ENCODE assay signal across 7 mouse cellular contexts in genomic region chr7:125552851-125553555, GRCm38 (mm10). TPM values are rescaled to one million over a fixed set of nuclear protein-coding genes. Genes with fewer than 3 reads are reported as not detected.
DNase-seq lines count a peak whose midpoint lies in the region; ATAC-seq and TF ChIP-seq lines count a peak whose summit lies in the region.

No protein-coding gene starts in this region.

- TF ChIP-seq EP300 in lung, postnatal 0 days (IDR thresholded peaks at IDR 0.05) = no peak

- H3K27me3 ChIP-seq in lung, postnatal 0 days (replicated peaks; ENCODE audit: insufficient read depth, low read length) = no peaks in the 10 kb centered on the region
- H3K27me3 ChIP-seq in forebrain, embryonic 13.5 days = peaks cover 45% of the 10 kb centered on the region
- H3K27me3 ChIP-seq in limb, embryonic 10.5 days (ENCODE audit: low read depth, poor library complexity, severe bottlenecking) = peaks cover 44% of the 10 kb centered on the region
- no peaks in the 10 kb centered on the region for H3K27me3 ChIP-seq in small intestine, adult 2 months (ENCODE audit: control insufficient read depth, insufficient read depth, low read length)

- ATAC-seq in lung, postnatal 0 days = no peak
- no peak for ATAC-seq in forebrain, embryonic 13.5 days

- TF ChIP-seq POLR2A in small intestine, adult 2 months (IDR thresholded peaks at IDR 0.05; ENCODE audit: low read depth, low read length) = no peak

- DNase-seq in lung, postnatal 0 days (ENCODE audit: low spot score) = no peak
- DNase-seq in lung, postnatal 4 days = no peak
- no peak for DNase-seq in limb, embryonic 10.5 days (ENCODE audit: low spot score)
- no peak for DNase-seq in frontal cortex, postnatal 36 days (ENCODE audit: low spot score in 2 of 2)
- no peak for DNase-seq in embryo, embryonic 11 days

- H3K36me3 ChIP-seq in lung, postnatal 0 days (ENCODE audit: insufficient read depth, low read length) = no peaks in the 10 kb centered on the region
- H3K36me3 ChIP-seq in forebrain, embryonic 13.5 days (ENCODE audit: poor library complexity, severe bottlenecking) = no peaks in the 10 kb centered on the region
- H3K36me3 ChIP-seq in limb, embryonic 10.5 days = no peaks in the 10 kb centered on the region
- H3K36me3 ChIP-seq in small intestine, adult 2 months (ENCODE audit: control insufficient read depth, insufficient read depth, low read length) = no peaks in the 10 kb centered on the region

- peak overlapping the region; percentile 69 for H3K4me3 ChIP-seq in lung, postnatal 0 days (ENCODE audit: low read depth, low read length)
- H3K4me3 ChIP-seq in forebrain, embryonic 13.5 days = peak overlapping the region; percentile 46
- peak overlapping the region; percentile 64 for H3K4me3 ChIP-seq in limb, embryonic 10.5 days
- peak overlapping the region; percentile 86 for H3K4me3 ChIP-seq in small intestine, adult 2 months (ENCODE audit: low read depth, low read length)

- peaks cover 35% of the 10 kb centered on the region for H3K4me1 ChIP-seq in lung, postnatal 0 days (ENCODE audit: insufficient read depth, low read depth, low read length)
- H3K4me1 ChIP-seq in forebrain, embryonic 13.5 days = peaks cover 16% of the 10 kb centered on the region
- peaks cover 18% of the 10 kb centered on the region for H3K4me1 ChIP-seq in limb, embryonic 10.5 days
- H3K4me1 ChIP-seq in small intestine, adult 2 months (ENCODE audit: control insufficient read depth, insufficient read depth, insufficient read length, low read length) = peaks cover 49% of the 10 kb centered on the region

- H3K27ac ChIP-seq in lung, postnatal 0 days (ENCODE audit: low read length) = peak overlapping the region; percentile 84; the same call in 1 of the 2 replicates
- H3K27ac ChIP-seq in forebrain, embryonic 13.5 days = no peak overlapping the region
- H3K27ac ChIP-seq in limb, embryonic 10.5 days = peak overlapping the region; percentile 77; the same call in 1 of the 2 replicates
- peak overlapping the region; percentile 75 for H3K27ac ChIP-seq in small intestine, adult 2 months (ENCODE audit: insufficient read depth, low read depth, low read length)

- H3K4me2 ChIP-seq in lung, postnatal 0 days (replicated peaks; ENCODE audit: low read depth, low read length) = peak overlapping the region; percentile 81
- H3K4me2 ChIP-seq in forebrain, embryonic 13.5 days = peak overlapping the region; percentile 83

- H3K9ac ChIP-seq in lung, postnatal 0 days (replicated peaks; ENCODE audit: low read depth) = peak overlapping the region; percentile 73
- H3K9ac ChIP-seq in forebrain, embryonic 13.5 days = peak overlapping the region; percentile 64; the same call in 1 of the 2 replicates

- no peak for TF ChIP-seq CTCF in lung, postnatal 0 days (IDR thresholded peaks at IDR 0.05)
- TF ChIP-seq CTCF in small intestine, adult 2 months (IDR thresholded peaks at IDR 0.05; ENCODE audit: extremely low read depth, insufficient read length, insufficient replicate concordance, low read depth, low read length) = no peak

- H3K9me3 ChIP-seq in lung, postnatal 0 days (ENCODE audit: low read length) = no peaks in the 10 kb centered on the region
- no peaks in the 10 kb centered on the region for H3K9me3 ChIP-seq in forebrain, embryonic 13.5 days (replicated peaks)
- no peaks in the 10 kb centered on the region for H3K9me3 ChIP-seq in limb, embryonic 10.5 days (replicated peaks)

- WGBS in lung, postnatal 0 days = 66% methylated on average over 11 of the region's 11 CpGs
- WGBS in forebrain, embryonic 13.5 days = 72% methylated on average over 11 of the region's 11 CpGs
- 74% methylated on average over 11 of the region's 11 CpGs for WGBS in limb, embryonic 10.5 days
- WGBS in small intestine, adult 2 months = 51% methylated on average over 11 of the region's 11 CpGs

RNA-seq across cellular contexts. Expression of gene Il4ra, which starts 1.1 kb away (rescaled TPM):
- 29.7 and 31.8 TPM in 2 replicates for polyA plus RNA-seq in lung, postnatal 0 days (2015; fragmentation: Nextera tagmentation; extraction: Ambion mirVana)
- polyA plus RNA-seq in forebrain, embryonic 13.5 days (2015; fragmentation: Nextera tagmentation; extraction: Ambion mirVana) = 1.8 and 2.0 TPM in 2 replicates
- 3.1 and 4.2 TPM in 2 replicates for polyA plus RNA-seq in limb, embryonic 10.5 days (2016; fragmentation: Nextera tagmentation; extraction: Ambion mirVana)
- polyA plus RNA-seq in small intestine, adult 2 months (2012; rRNA removed) = 31.8 and 51.7 TPM in 2 replicates

RNA-seq across cellular contexts. Expression of gene Il21r, which starts 50.2 kb away (rescaled TPM):
- polyA plus RNA-seq in lung, postnatal 0 days (2015; fragmentation: Nextera tagmentation; extraction: Ambion mirVana) = 0.38 and 0.65 TPM in 2 replicates
- 0.24 and 0.26 TPM in 2 replicates for polyA plus RNA-seq in forebrain, embryonic 13.5 days (2015; fragmentation: Nextera tagmentation; extraction: Ambion mirVana)
- polyA plus RNA-seq in limb, embryonic 10.5 days (2016; fragmentation: Nextera tagmentation; extraction: Ambion mirVana) = 0.19 and 0.21 TPM in 2 replicates
- 9.4 and 13.4 TPM in 2 replicates for polyA plus RNA-seq in small intestine, adult 2 months (2012; rRNA removed)
